Mouse (Mus musculus) gastrocnemius, postnatal 10 days (tissue): ENCODE data around the gene Nr3c2. TPM values are rescaled to one million over a fixed set of nuclear protein-coding genes. Genes with fewer than 3 reads are reported as not detected.
A peak's percentile ranks its signal among the peaks of the same experiment; 100 is the strongest.

Source experiments
- DNase-seq: peaks from one replicate; pipeline ENCODE4 v3.0.0; 2021; ENCODE audit warnings: mixed read lengths
- total RNA-seq, 2 experiments: library from RNA; stranded (reverse); gene quantifications; 2 replicates each; pipeline ENCODE4 v1.2.3; 2021

Gene Nr3c2
- total RNA-seq, 2 experiments from 2014 or later = 8.2 to 11.2 TPM

- peak; percentile 18 for DNase-seq
Observed at GRCm38 (mm10) chr8:76971761-76972404, 72.6 kb downstream of the Nr3c2 start.

GRCm38 (mm10) chr8:76972947-76973552, 73.8 kb downstream of the Nr3c2 start:
- DNase-seq = peak; percentile 34

- DNase-seq = no peak
Observed at GRCm38 (mm10) chr8:76977907-76978306, 78.7 kb downstream of the Nr3c2 start.

GRCm38 (mm10) chr8:76984082-76984481, 84.8 kb downstream of the Nr3c2 start:
- no peak for DNase-seq

- DNase-seq = no peak
Observed at GRCm38 (mm10) chr8:76984851-76985250, 85.6 kb downstream of the Nr3c2 start.

GRCm38 (mm10) chr8:76987876-76988275, 88.6 kb downstream of the Nr3c2 start:
- no peak for DNase-seq

GRCm38 (mm10) chr8:76998276-76998675, 99.0 kb downstream of the Nr3c2 start:
- DNase-seq = no peak

- DNase-seq = peak; percentile 17
Observed at GRCm38 (mm10) chr8:77009425-77009824, 110.2 kb downstream of the Nr3c2 start.

- DNase-seq = no peak
Observed at GRCm38 (mm10) chr8:77011985-77012384, 112.7 kb downstream of the Nr3c2 start.

GRCm38 (mm10) chr8:77012641-77013040, 113.4 kb downstream of the Nr3c2 start:
- DNase-seq = no peak

- no peak for DNase-seq
Observed at GRCm38 (mm10) chr8:77016713-77017112, 117.5 kb downstream of the Nr3c2 start.

- DNase-seq = peak; percentile 19
Observed at GRCm38 (mm10) chr8:77023837-77024710, 124.8 kb downstream of the Nr3c2 start.

- DNase-seq = no peak
Observed at GRCm38 (mm10) chr8:77031213-77031612, 132.0 kb downstream of the Nr3c2 start.

GRCm38 (mm10) chr8:77033706-77034464, 134.6 kb downstream of the Nr3c2 start:
- no peak for DNase-seq

GRCm38 (mm10) chr8:77034465-77034829, 135.2 kb downstream of the Nr3c2 start:
- DNase-seq = no peak

- DNase-seq = no peak
Observed at GRCm38 (mm10) chr8:77041214-77041613, 142.0 kb downstream of the Nr3c2 start.

GRCm38 (mm10) chr8:77044849-77045248, 145.6 kb downstream of the Nr3c2 start:
- DNase-seq = no peak

GRCm38 (mm10) chr8:77045711-77046110, 146.5 kb downstream of the Nr3c2 start:
- DNase-seq = no peak

GRCm38 (mm10) chr8:77046217-77046616, 147.0 kb downstream of the Nr3c2 start:
- no peak for DNase-seq

GRCm38 (mm10) chr8:77046731-77047130, 147.5 kb downstream of the Nr3c2 start:
- no peak for DNase-seq

- no peak for DNase-seq
Observed at GRCm38 (mm10) chr8:77051399-77052275, 152.4 kb downstream of the Nr3c2 start.
